Mouse (Mus musculus) hindbrain, embryonic 14.5 days (tissue): Measurements from ENCODE around the gene Tcstv1. TPM values are rescaled to one million over a fixed set of nuclear protein-coding genes. Genes with fewer than 3 reads are reported as not detected.
"Not testable (repeated sequence)": the region's sequence is repeated elsewhere in the genome, so short reads cannot be mapped to it uniquely, and the experiment has no call there.

Experiments used
- ATAC-seq: fragments of 200-750 bp; cut with Nextera tagmentation; 2 replicates; pipeline ENCODE4 v1.8.0; 2017; ENCODE audit warnings: moderate number of reproducible peaks, mild to moderate bottlenecking, moderate TSS enrichment, moderate library complexity; ENCODE audit not compliant: low FRiP score
- DNase-seq: peaks from one replicate; pipeline ENCODE4 v3.0.0-alpha.2; 2015; ENCODE audit warnings: low spot score
- H3K27ac ChIP-seq: fragments of 300-500 bp; sonication (generic); 2 replicates; pipeline ENCODE4 v1.5.1; 2014; ENCODE audit warnings: mild to moderate bottlenecking, moderate library complexity
- H3K27me3 ChIP-seq: fragments of 300-500 bp; sonication (generic); 2 replicates; pipeline ENCODE4 v1.6.1; 2014; ENCODE audit warnings: mild to moderate bottlenecking, low read length, mixed read lengths; ENCODE audit not compliant: control insufficient read depth, insufficient read depth
- H3K36me3 ChIP-seq: fragments of 300-500 bp; sonication (generic); replicated peaks from 2 replicates; pipeline ENCODE4 v1.6.1; 2014; ENCODE audit not compliant: control insufficient read depth, insufficient read depth
- H3K4me1 ChIP-seq: fragments of 300-500 bp; sonication (generic); replicated peaks from 2 replicates; pipeline ENCODE4 v1.6.1; 2014; ENCODE audit warnings: antibody characterized with exemption, low read length, mixed read lengths; ENCODE audit not compliant: control insufficient read depth, insufficient read depth
- H3K4me2 ChIP-seq: fragments of 300-500 bp; sonication (generic); replicated peaks from 2 replicates; pipeline ENCODE4 v1.6.1; 2014; ENCODE audit warnings: mild to moderate bottlenecking, moderate library complexity
- H3K4me3 ChIP-seq: fragments of 300-500 bp; sonication (generic); replicated peaks from 2 replicates; pipeline ENCODE4 v1.5.1; 2014; ENCODE audit warnings: mild to moderate bottlenecking, low read length
- H3K9ac ChIP-seq: fragments of 300-500 bp; sonication (generic); 2 replicates; pipeline ENCODE4 v1.6.1; 2014
- H3K9me3 ChIP-seq: fragments of 300-500 bp; sonication (generic); 2 replicates; pipeline ENCODE4 v1.6.1; 2016; ENCODE audit warnings: low read length; ENCODE audit not compliant: control insufficient read depth
- WGBS: fragments of 180-500 bp; shearing (Covaris S2); extraction: QIAGEN DNeasy Blood & Tissue Kit; methylation state at CpG from one replicate; pipeline ENCODE4 v1.1.7; 2014; 5-methylcytosine and 5-hydroxymethylcytosine counted together
- polyA plus RNA-seq: library from polyadenylated mRNA; unstranded; fragments of >200 nt; fragmentation: Nextera tagmentation; extraction: Ambion mirVana; gene quantifications from 2 replicates; pipeline ENCODE4 v1.2.1, GENCODE M21; 2014

Gene Tcstv1
- polyA plus RNA-seq = not detected in 2 replicates

- H3K9me3 ChIP-seq, H3K4me3 ChIP-seq, H3K27ac ChIP-seq, H3K4me1 ChIP-seq, DNase-seq, H3K4me2 ChIP-seq, ATAC-seq, H3K27me3 ChIP-seq, H3K36me3 ChIP-seq, H3K9ac ChIP-seq: not testable (repeated sequence)
- 88% methylated on average over 3 of the region's 3 CpGs for WGBS
Measured at GRCm38 (mm10) chr13:119894685-119895084, at the start of gene Tcstv1. Gene Tcstv1, minus strand, starts transcription at chr13:119894785.

GRCm38 (mm10) chr13:119929172-119929571 is 34.6 kb upstream of the Tcstv1 start, which contains the start of gene Gm21761:
Gene Gm21761, minus strand, starts transcription at chr13:119929272.
- H3K4me1 ChIP-seq, H3K9me3 ChIP-seq, H3K9ac ChIP-seq, H3K27me3 ChIP-seq, H3K36me3 ChIP-seq, ATAC-seq, H3K27ac ChIP-seq, H3K4me2 ChIP-seq, DNase-seq, H3K4me3 ChIP-seq: not testable (repeated sequence)
- WGBS = no CpG with 5 or more reads among the region's 5 CpGs

- H3K4me2 ChIP-seq = not testable (repeated sequence)
Measured at GRCm38 (mm10) chr13:119924597-119925340, 30.2 kb upstream of the Tcstv1 start.

GRCm38 (mm10) chr13:119916966-119917722 is 22.6 kb upstream of the Tcstv1 start:
- not testable (repeated sequence) for H3K4me1 ChIP-seq, DNase-seq, H3K4me2 ChIP-seq, H3K27ac ChIP-seq, H3K9ac ChIP-seq, H3K36me3 ChIP-seq, ATAC-seq, H3K27me3 ChIP-seq, H3K9me3 ChIP-seq, H3K4me3 ChIP-seq
- 90% methylated on average over 4 of the region's 5 CpGs for WGBS

More at GRCm38 (mm10) chr13:119924597-119925340, 30.2 kb upstream of the Tcstv1 start:
- not testable (repeated sequence) for DNase-seq, H3K27ac ChIP-seq, ATAC-seq, H3K4me1 ChIP-seq, H3K27me3 ChIP-seq, H3K9me3 ChIP-seq, H3K36me3 ChIP-seq, H3K9ac ChIP-seq, H3K4me3 ChIP-seq
- WGBS = 86% methylated on average over 2 of the region's 3 CpGs

GRCm38 (mm10) chr13:119916449-119916848 is 21.9 kb upstream of the Tcstv1 start:
- not testable (repeated sequence) for ATAC-seq, H3K4me1 ChIP-seq, H3K27me3 ChIP-seq, H3K9me3 ChIP-seq, H3K9ac ChIP-seq, H3K4me3 ChIP-seq, H3K36me3 ChIP-seq, H3K27ac ChIP-seq, H3K4me2 ChIP-seq, DNase-seq
- 80% methylated on average over 2 of the region's 2 CpGs for WGBS

GRCm38 (mm10) chr13:119898549-119898948 is 4.0 kb upstream of the Tcstv1 start:
- WGBS = 57% methylated on average over 4 of the region's 5 CpGs
- not testable (repeated sequence) for ATAC-seq, H3K36me3 ChIP-seq, H3K9ac ChIP-seq, H3K4me1 ChIP-seq, H3K27me3 ChIP-seq, H3K27ac ChIP-seq, H3K4me2 ChIP-seq, H3K4me3 ChIP-seq, DNase-seq, H3K9me3 ChIP-seq

GRCm38 (mm10) chr13:119886896-119887295 is 7.7 kb downstream of the Tcstv1 start:
- not testable (repeated sequence) for ATAC-seq, H3K4me3 ChIP-seq, H3K4me2 ChIP-seq, H3K27ac ChIP-seq, H3K9me3 ChIP-seq, H3K36me3 ChIP-seq, DNase-seq, H3K9ac ChIP-seq, H3K27me3 ChIP-seq, H3K4me1 ChIP-seq
- 41% methylated on average over 4 of the region's 4 CpGs for WGBS

- not testable (repeated sequence) for H3K27me3 ChIP-seq, H3K4me1 ChIP-seq, ATAC-seq, H3K9me3 ChIP-seq, H3K36me3 ChIP-seq, DNase-seq, H3K9ac ChIP-seq, H3K27ac ChIP-seq, H3K4me2 ChIP-seq, H3K4me3 ChIP-seq
- WGBS = 83% methylated on average over 6 of the region's 7 CpGs
Measured at GRCm38 (mm10) chr13:119864395-119864999, 30.1 kb downstream of the Tcstv1 start.

- no CpG with 5 or more reads among the region's 6 CpGs for WGBS
- not testable (repeated sequence) for H3K9me3 ChIP-seq, H3K27ac ChIP-seq, DNase-seq, H3K4me3 ChIP-seq, H3K9ac ChIP-seq, H3K4me1 ChIP-seq, H3K36me3 ChIP-seq, ATAC-seq, H3K27me3 ChIP-seq, H3K4me2 ChIP-seq
Measured at GRCm38 (mm10) chr13:119862399-119862798, 32.2 kb downstream of the Tcstv1 start.
